Mouse (Mus musculus): ENCODE measurements at regions not wholly inside any gene's neighbourhood (a gene's known extent, or its start where the extent isn't known, plus 50 kb on each side); places are given as distances from the start of the nearest gene placed in this dataset.

- no peak for TF ChIP-seq POLR2A (IDR thresholded peaks at IDR 0.05; ENCODE audit: insufficient read depth, low read length)
- no peak for TF ChIP-seq CTCF (IDR thresholded peaks at IDR 0.05; ENCODE audit: low read depth, low read length)
Observed at GRCm38 (mm10) chr12:25208670-25209332, 111.9 kb upstream of the Id2 start.
